Mouse (Mus musculus): ENCODE results near the gene Celf2. TPM values are rescaled to one million over a fixed set of nuclear protein-coding genes. Genes with fewer than 3 reads are reported as not detected.
A peak's percentile ranks its signal among the peaks of the same experiment; 100 is the strongest.

The Celf2 gene
- polyA plus RNA-seq, 1 experiment from 2014 or later = 12.3 TPM

DNA sequence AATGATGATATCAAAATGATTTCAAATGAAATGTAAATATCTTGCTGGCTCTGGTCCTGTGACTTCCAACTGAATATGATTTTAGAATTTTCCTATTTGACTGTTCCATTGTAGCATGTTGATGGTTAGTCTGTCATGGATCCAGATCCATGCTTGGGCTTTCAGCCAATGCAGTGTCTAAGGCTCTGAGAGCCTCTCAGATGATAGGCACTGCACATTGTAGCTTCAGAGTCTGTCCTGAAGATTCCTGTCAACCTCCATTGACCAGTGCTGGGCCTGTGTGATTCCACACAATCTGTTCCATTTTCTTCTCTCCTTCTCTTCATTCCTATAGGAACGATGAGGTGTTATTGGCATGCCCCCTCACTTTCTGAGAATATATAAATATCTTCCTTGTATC lies 478.0 kb downstream of the Celf2 start:
- Histone ChIP-seq H3K4me2 (replicated peaks; ENCODE audit: low read depth, low read length) (no peak overlapping the region), H3K4me1 (ENCODE audit: control insufficient read depth, insufficient read depth, low read length) (no peaks in the 10 kb centered on the region), H3K27me3 (ENCODE audit: control insufficient read depth, insufficient read depth, low read length) (no peaks in the 10 kb centered on the region), H3K4me3 (ENCODE audit: low read length) (no peak overlapping the region), H3K36me3 (ENCODE audit: control insufficient read depth, insufficient read depth, low read length) (no peaks in the 10 kb centered on the region), H3K9ac (ENCODE audit: low read depth, low read length) (no peak overlapping the region), H3K27ac (ENCODE audit: low read depth, low read length) (no peak overlapping the region), H3K9me3 (ENCODE audit: control insufficient read depth, low read length) (no peaks in the 10 kb centered on the region)
- ATAC-seq (ENCODE audit: low FRiP score, low TSS enrichment) = no peak
- WGBS = 86% methylated on average over 1 of the region's 1 CpGs

DNA sequence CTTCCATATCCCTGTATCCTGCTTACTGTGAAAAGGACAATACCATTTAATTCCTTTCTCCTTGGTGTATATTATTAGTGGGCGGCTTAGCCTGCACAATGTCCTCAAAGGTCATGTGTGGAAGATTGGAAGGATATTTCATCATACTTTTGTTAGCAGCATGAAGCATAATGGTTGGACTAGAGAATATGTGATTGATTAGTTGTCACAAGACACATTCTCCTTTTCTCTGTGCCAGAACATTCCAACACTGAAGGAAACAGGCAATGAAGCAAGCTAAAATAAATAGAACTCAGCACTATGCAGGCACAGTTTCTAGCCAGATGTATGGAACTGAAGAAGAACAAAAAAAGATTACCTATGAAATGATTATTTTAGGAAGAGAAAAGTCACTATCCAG lies 482.6 kb downstream of the Celf2 start:
- Histone ChIP-seq H3K4me1 (ENCODE audit: control insufficient read depth, insufficient read depth, low read length) (no peaks in the 10 kb centered on the region), H3K4me3 (ENCODE audit: low read length) (no peak overlapping the region)

DNA sequence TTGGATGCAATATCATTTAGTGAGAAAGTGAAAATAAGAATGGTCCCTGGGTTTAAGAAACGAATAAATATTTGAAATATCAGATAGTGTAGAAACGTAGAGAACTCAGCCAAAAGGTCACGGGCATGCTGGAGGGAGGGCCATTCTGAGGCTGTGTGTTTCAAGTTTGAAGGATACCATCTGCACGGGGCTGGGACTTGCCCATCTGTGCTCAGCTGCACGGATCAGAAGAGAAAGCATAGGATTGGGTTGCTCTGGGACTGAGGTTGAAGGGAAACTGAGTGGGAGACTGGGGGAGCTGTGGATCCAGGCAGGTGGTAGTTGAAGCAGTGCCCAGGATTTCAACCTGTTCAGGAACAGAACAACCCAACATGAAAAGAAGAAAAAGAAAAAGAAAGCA lies 483.8 kb downstream of the Celf2 start:
- Histone ChIP-seq H3K27me3 (ENCODE audit: control insufficient read depth, insufficient read depth, low read length) (no peaks in the 10 kb centered on the region), H3K36me3 (ENCODE audit: control insufficient read depth, insufficient read depth, low read length) (no peaks in the 10 kb centered on the region), H3K9me3 (ENCODE audit: control insufficient read depth, low read length) (no peaks in the 10 kb centered on the region), H3K4me1 (ENCODE audit: control insufficient read depth, insufficient read depth, low read length) (no peaks in the 10 kb centered on the region), H3K4me3 (ENCODE audit: low read length) (no peak overlapping the region), H3K4me2 (replicated peaks; ENCODE audit: low read depth, low read length) (no peak overlapping the region), H3K9ac (ENCODE audit: low read depth, low read length) (no peak overlapping the region), H3K27ac (ENCODE audit: low read depth, low read length) (no peak overlapping the region)
- WGBS = 28% methylated on average over 5 of the region's 5 CpGs
- ATAC-seq (ENCODE audit: low FRiP score, low TSS enrichment) = peak; percentile 89; the same call in 1 of the 2 replicates

More for the DNA sequence above, 482.6 kb downstream of the Celf2 start:
- no peak overlapping the region for H3K9ac ChIP-seq (ENCODE audit: low read depth, low read length)
- H3K36me3 ChIP-seq (ENCODE audit: control insufficient read depth, insufficient read depth, low read length) = no peaks in the 10 kb centered on the region
- no peaks in the 10 kb centered on the region for H3K9me3 ChIP-seq (ENCODE audit: control insufficient read depth, low read length)
- no peak for ATAC-seq (ENCODE audit: low FRiP score, low TSS enrichment)
- H3K27me3 ChIP-seq (ENCODE audit: control insufficient read depth, insufficient read depth, low read length) = no peaks in the 10 kb centered on the region
- WGBS = 97% methylated on average over 1 of the region's 1 CpGs
- H3K27ac ChIP-seq (ENCODE audit: low read depth, low read length) = no peak overlapping the region
- H3K4me2 ChIP-seq (replicated peaks; ENCODE audit: low read depth, low read length) = no peak overlapping the region

DNA sequence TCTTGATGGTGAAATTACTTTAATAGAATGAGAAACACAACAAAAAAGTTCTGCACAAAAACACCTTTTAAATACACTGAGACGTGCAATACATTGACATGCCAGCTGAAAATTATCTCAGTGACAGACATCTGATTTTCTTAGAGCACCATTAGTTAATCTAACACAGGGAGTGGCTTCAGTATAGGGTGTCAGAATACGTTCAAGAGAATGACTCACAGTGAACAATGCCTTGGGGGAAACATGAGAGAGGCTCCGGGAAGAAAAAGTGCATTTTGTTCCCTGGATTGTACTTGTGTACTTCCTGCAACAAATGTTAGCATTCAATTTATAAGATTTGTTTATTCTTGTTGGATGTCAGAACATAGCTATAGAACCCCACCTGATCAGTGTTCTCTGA lies 487.2 kb downstream of the Celf2 start:
- H3K9ac ChIP-seq (ENCODE audit: low read depth, low read length) = no peak overlapping the region
- no peak overlapping the region for H3K4me3 ChIP-seq (ENCODE audit: low read length)
- WGBS = 23% methylated on average over 3 of the region's 3 CpGs
- no peaks in the 10 kb centered on the region for H3K27me3 ChIP-seq (ENCODE audit: control insufficient read depth, insufficient read depth, low read length)
- no peaks in the 10 kb centered on the region for H3K4me1 ChIP-seq (ENCODE audit: control insufficient read depth, insufficient read depth, low read length)
- ATAC-seq (ENCODE audit: low FRiP score, low TSS enrichment) = no peak
- no peak overlapping the region for H3K4me2 ChIP-seq (replicated peaks; ENCODE audit: low read depth, low read length)
- H3K36me3 ChIP-seq (ENCODE audit: control insufficient read depth, insufficient read depth, low read length) = no peaks in the 10 kb centered on the region
- no peaks in the 10 kb centered on the region for H3K9me3 ChIP-seq (ENCODE audit: control insufficient read depth, low read length)
- H3K27ac ChIP-seq (ENCODE audit: low read depth, low read length) = no peak overlapping the region

DNA sequence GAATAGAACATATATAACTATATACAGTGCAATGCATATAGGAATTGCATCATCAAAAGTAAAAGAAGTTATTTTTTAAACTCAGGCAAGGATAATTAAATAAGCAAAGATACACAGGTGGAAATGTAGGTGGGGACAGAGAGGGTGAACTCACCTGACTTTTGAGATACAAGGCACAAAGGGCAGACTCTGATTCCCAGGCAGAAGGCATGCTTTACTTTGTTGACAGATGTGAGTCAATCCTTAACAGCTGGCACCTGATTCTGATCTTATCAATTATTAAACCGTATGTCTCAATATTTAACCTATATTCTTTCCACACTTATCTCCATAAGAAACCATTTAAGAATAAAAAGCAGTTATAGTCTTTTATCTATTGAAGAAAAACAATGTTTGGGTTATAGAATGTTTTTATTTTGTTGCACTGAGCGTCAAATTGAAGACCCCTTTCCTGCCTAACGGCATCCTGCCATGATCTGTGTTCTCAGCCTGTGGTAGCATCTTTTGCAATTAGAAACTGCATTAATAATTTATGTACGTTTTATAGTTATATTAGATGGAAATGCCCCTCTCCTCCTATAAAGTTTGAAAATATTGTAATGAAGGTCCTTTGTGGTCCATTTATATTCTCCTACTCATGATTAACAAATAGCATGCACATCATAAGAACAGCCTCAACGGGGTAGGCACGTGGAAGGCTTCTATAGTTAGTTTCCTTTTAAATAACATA lies 491.8 kb downstream of the Celf2 start:
- no peak for ATAC-seq (ENCODE audit: low FRiP score, low TSS enrichment)
- Histone ChIP-seq H3K36me3 (ENCODE audit: control insufficient read depth, insufficient read depth, low read length) (no peaks in the 10 kb centered on the region), H3K27me3 (ENCODE audit: control insufficient read depth, insufficient read depth, low read length) (no peaks in the 10 kb centered on the region), H3K27ac (ENCODE audit: low read depth, low read length) (no peak overlapping the region), H3K4me3 (ENCODE audit: low read length) (no peak overlapping the region), H3K9ac (ENCODE audit: low read depth, low read length) (no peak overlapping the region), H3K4me2 (replicated peaks; ENCODE audit: low read depth, low read length) (no peak overlapping the region), H3K9me3 (ENCODE audit: control insufficient read depth, low read length) (no peaks in the 10 kb centered on the region), H3K4me1 (ENCODE audit: control insufficient read depth, insufficient read depth, low read length) (no peaks in the 10 kb centered on the region)
- 91% methylated on average over 6 of the region's 6 CpGs for WGBS

DNA sequence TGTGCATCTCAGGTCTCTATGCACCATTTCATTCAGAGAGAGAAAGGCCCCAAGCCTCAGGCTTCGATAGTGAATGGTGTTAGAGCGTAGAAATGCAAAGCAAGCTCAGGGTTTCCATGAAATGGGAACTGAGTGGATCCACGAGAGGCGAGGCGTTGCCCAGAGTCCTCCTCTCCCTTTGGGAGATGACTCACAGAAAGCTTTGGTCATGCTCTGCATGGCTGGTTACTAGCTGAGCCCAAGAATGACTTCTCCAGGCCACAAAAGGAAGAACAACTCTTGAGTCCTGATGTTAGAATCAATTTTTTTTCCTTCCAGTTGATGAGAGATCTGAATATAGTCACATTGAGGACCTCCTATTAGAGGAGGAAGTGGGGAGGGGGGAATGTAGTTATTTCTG lies 496.2 kb downstream of the Celf2 start:
- no peaks in the 10 kb centered on the region for H3K27me3 ChIP-seq (ENCODE audit: control insufficient read depth, insufficient read depth, low read length)
- H3K9ac ChIP-seq (ENCODE audit: low read depth, low read length) = no peak overlapping the region
- 84% methylated on average over 5 of the region's 5 CpGs for WGBS
- no peaks in the 10 kb centered on the region for H3K4me1 ChIP-seq (ENCODE audit: control insufficient read depth, insufficient read depth, low read length)
- no peaks in the 10 kb centered on the region for H3K9me3 ChIP-seq (ENCODE audit: control insufficient read depth, low read length)
- H3K4me2 ChIP-seq (replicated peaks; ENCODE audit: low read depth, low read length) = no peak overlapping the region
- H3K4me3 ChIP-seq (ENCODE audit: low read length) = no peak overlapping the region
- ATAC-seq (ENCODE audit: low FRiP score, low TSS enrichment) = no peak
- H3K27ac ChIP-seq (ENCODE audit: low read depth, low read length) = no peak overlapping the region
- no peaks in the 10 kb centered on the region for H3K36me3 ChIP-seq (ENCODE audit: control insufficient read depth, insufficient read depth, low read length)

DNA sequence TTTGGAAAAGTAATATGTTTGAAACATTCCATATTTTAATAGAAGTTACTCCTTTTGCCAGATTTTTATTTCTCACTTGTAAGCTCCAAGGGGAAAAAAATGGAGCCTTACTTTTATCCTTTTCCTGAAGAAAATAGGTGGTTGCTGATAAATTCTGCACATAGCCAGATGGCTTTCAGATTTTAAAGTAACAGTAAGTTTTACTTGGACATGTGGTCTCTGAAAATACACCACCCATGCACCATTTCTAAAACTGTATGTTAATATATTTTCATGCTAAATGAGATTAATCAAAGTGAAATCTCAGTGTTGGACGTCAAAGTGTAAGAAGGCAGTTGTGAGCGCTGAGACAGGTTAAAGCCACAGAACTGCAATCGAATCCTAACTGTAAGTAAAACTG lies 502.5 kb downstream of the Celf2 start:
- no peaks in the 10 kb centered on the region for H3K4me1 ChIP-seq (ENCODE audit: control insufficient read depth, insufficient read depth, low read length)
- no peaks in the 10 kb centered on the region for H3K36me3 ChIP-seq (ENCODE audit: control insufficient read depth, insufficient read depth, low read length)
- no peaks in the 10 kb centered on the region for H3K9me3 ChIP-seq (ENCODE audit: control insufficient read depth, low read length)
- no peak overlapping the region for H3K27ac ChIP-seq (ENCODE audit: low read depth, low read length)
- no peak overlapping the region for H3K4me2 ChIP-seq (replicated peaks; ENCODE audit: low read depth, low read length)
- WGBS = 90% methylated on average over 3 of the region's 3 CpGs
- no peaks in the 10 kb centered on the region for H3K27me3 ChIP-seq (ENCODE audit: control insufficient read depth, insufficient read depth, low read length)
- no peak overlapping the region for H3K4me3 ChIP-seq (ENCODE audit: low read length)
- ATAC-seq (ENCODE audit: low FRiP score, low TSS enrichment) = no peak
- no peak overlapping the region for H3K9ac ChIP-seq (ENCODE audit: low read depth, low read length)

- 60% methylated on average over 2 of the region's 2 CpGs for WGBS
- no peak for ATAC-seq (ENCODE audit: low FRiP score, low TSS enrichment)
- Histone ChIP-seq H3K27me3 (ENCODE audit: control insufficient read depth, insufficient read depth, low read length) (no peaks in the 10 kb centered on the region), H3K9me3 (ENCODE audit: control insufficient read depth, low read length) (no peaks in the 10 kb centered on the region), H3K4me1 (ENCODE audit: control insufficient read depth, insufficient read depth, low read length) (no peaks in the 10 kb centered on the region), H3K4me3 (ENCODE audit: low read length) (no peak overlapping the region), H3K4me2 (replicated peaks; ENCODE audit: low read depth, low read length) (no peak overlapping the region), H3K36me3 (ENCODE audit: control insufficient read depth, insufficient read depth, low read length) (no peaks in the 10 kb centered on the region), H3K27ac (ENCODE audit: low read depth, low read length) (no peak overlapping the region), H3K9ac (ENCODE audit: low read depth, low read length) (no peak overlapping the region)
These were observed 507.4 kb downstream of the Celf2 start for GRCm38 (mm10) chr2:7001967-7002366.

DNA sequence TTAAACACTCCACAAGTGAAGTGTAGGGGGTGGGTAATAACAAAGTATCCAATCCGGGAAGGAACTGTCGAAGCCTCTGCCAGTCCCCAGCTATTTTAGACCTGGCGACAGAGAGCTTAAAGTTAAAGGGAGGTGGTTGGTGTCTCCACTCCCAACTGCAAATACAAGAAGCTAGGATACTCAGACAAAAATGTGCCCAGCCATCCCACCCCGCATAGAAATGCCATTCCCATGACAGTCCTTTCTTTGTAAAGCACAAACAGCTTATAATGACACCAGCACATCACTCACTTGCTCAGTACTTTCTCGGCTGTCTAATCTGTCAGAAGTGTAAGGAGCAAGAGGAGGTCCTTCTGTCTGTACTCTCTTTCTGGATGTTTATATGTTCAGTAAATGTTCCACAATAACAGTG lies 518.3 kb downstream of the Celf2 start:
- no peaks in the 10 kb centered on the region for H3K27me3 ChIP-seq (ENCODE audit: control insufficient read depth, insufficient read depth, low read length)
- no peak overlapping the region for H3K4me2 ChIP-seq (replicated peaks; ENCODE audit: low read depth, low read length)
- H3K4me1 ChIP-seq (ENCODE audit: control insufficient read depth, insufficient read depth, low read length) = no peaks in the 10 kb centered on the region
- no peaks in the 10 kb centered on the region for H3K36me3 ChIP-seq (ENCODE audit: control insufficient read depth, insufficient read depth, low read length)
- H3K9me3 ChIP-seq (ENCODE audit: control insufficient read depth, low read length) = no peaks in the 10 kb centered on the region
- H3K4me3 ChIP-seq (ENCODE audit: low read length) = no peak overlapping the region
- ATAC-seq (ENCODE audit: low FRiP score, low TSS enrichment) = no peak
- H3K27ac ChIP-seq (ENCODE audit: low read depth, low read length) = no peak overlapping the region
- H3K9ac ChIP-seq (ENCODE audit: low read depth, low read length) = no peak overlapping the region
- WGBS = 89% methylated on average over 5 of the region's 5 CpGs

Data from kidney, embryonic 14.5 days (tissue).